Mouse (Mus musculus) gastrocnemius, adult 8-10 months (tissue): ENCODE data around the gene Tnni3. TPM values are rescaled to one million over a fixed set of nuclear protein-coding genes. Genes with fewer than 3 reads are reported as not detected.

Experiments
- DNase-seq, 2 experiments: peaks; one replicate each; pipeline ENCODE4 v3.0.0; 2022; ENCODE audit warnings: low spot score in 2 of 2
- total RNA-seq, 4 experiments: library from RNA; stranded (reverse); gene quantifications; 2 replicates each; pipeline ENCODE4 v1.2.4; 2022

The Tnni3 gene
- total RNA-seq, 4 experiments from 2014 or later, result 1.8 to 3.0 (median 2.3) TPM

DNA sequence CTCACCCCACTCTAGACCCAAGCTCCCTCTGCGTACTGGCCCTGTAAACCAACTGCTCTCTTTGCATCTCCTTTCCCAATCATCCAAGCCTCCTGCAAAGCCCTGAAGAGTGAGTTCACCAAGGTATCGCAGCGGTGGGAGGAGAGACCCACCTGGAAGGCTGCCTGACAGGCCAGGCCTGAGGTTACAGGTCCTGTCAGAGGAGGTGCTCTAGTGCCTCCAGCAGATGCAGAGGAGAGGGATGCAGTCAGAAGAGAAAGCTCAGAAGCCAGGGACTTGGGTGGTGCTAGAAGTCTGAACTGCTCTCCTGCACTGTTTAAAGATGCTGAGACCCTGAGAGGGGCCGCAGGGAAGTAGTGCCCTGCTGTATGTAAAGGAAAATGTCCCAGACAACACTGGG lies 25.0 kb downstream of the Tnni3 start:
- DNase-seq, result no peak

DNA sequence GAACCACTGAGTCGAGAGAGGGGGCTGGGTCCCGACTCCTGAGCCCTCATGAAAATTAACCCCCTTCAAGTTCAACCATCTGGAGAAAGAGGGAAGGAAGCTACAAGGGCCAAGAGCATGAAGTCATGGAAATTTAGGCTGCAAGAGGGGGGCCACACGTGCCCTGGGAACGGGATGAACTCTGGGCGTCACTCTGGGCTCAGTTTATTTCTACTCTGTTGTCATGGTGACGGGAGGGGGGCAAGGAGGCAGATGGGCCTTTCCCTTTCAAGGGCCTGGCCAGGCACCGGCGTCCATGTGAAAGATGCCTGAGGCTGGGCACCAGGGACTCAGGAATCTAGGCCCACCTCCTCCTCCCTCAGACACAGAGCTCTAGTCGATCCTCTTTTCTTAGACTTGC lies 25.8 kb downstream of the Tnni3 start:
- DNase-seq, result peak; percentile 65 to 67

DNA sequence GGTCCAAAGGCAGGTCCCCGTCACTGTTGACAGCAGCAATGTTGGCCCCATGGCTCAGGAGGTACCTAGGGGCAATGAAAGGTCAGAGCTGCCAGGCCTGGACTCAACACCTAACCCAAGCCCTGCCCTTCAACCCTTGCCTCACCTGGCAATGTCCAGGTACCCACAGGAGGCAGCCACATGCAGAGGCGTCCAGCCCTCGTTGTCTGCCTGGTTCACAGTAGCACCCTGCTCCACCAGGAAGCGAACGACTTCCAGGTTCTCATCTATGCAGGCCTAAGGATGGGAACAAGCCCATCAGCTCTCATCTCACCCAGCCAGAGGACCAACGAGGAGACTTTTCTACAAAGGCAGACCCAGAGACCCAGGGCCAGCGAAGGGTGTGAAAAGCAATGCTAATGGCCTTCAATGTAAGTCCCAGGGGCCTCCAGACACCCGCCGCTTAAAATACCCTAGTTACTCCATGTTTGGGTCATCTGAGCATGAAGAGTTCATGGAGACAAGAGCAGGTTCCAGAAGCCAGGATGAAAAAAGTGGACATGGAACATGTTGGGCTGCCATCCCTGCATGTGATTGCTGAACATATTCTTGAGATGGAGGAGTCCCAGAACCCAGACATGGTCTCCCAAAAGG lies 26.6 kb downstream of the Tnni3 start:
- DNase-seq, result no peak

DNA sequence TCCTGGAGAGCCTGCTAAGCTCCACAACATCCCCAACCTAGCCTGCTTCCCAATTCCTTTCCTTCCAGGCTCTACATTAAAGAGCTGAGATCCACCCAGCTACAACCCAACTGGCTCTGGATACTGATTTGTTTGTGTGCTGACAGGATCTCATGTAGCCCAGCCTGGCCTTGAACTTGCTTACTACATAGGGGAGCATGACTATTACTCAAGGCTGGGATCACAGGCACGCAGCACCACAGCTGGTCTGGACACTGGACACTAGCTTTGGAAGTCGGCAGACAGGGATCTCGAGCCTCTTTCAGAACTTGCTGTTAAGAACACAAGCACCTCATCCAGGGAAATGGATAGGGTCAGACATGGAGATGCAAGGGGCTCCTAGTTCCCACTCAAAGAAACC lies 27.6 kb downstream of the Tnni3 start:
- DNase-seq, result no peak

DNA sequence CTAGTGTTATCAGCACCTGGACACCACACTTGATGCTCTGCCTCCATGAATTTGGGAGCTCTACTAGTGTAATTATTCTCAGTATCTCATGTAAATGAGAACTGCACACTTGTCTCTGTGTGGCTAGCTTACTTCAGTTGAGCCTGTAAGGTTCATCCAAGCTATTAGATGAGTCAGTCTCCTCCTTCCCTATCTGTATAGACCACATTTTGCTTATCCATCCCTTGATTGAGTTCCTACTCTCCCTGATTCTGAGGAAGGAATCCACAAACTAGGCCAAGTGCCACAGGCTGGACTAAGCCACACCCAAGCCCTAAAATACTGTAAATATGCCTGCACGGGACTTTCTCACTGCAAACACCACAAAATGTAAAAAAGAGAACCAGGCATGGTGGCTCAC lies 30.0 kb downstream of the Tnni3 start:
- DNase-seq, result no peak

DNA sequence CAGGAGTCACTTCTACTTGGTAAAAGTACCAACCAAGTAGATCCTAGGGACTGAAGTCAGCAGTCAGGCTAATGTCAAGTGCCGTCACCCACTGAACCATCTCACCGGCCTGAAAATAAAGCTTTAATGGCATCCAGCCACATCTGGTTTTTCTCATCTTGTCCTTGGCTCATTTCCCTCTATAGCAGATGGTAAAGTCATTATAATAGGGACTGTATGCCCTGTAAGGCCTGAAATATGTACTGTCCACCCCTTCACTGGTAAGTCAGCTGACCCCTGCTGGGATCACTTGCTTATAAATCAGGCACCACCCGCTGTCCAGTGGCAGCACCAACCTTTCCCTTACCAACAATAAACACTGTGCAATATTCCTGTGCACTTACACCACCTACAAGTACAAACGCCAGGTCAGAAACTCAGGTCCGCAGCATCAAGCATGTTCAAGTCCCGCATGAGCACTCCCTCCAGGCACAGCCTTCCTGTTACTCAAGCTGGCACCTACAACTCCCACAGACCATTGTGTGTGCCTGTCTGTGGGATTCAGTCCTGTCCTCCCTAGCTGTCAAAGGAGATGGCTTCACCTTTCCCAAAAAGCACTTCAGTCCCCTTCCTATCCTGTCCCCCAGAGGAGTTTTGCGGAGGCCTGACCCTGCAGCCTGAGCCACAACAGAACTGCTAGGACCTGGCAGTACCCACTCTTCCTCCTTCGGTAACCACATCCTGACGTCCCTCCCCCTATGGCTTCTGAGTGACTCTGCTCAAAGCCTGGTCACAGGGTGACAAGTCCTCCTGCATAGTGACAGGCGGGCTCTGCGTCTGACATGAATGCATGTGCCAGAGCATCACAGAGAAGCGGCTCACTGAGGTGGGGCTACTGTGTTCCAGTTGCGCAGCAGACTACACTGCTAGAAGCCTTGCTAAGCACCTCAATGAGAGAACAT lies 31.5 kb downstream of the Tnni3 start:
- DNase-seq, result no peak

DNA sequence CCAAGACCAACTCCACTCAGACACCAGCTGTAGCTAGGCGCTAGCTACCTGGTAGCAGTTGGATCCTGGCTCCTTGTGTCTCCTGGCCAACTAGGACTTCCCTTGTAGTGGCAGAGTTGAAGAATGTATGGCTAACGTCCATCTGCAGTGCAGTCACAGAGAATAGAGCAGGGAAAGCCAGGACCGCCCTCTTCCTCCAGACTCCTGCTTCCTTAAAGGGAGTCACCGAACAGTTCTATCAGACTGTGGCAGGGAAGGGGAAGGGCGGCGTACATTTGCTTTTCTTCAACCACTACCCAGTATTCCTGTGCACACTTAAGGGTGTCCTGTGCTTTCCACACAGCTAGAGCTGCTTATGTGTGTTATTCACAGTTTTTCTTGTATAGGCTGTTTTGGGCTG lies 32.7 kb downstream of the Tnni3 start:
- DNase-seq, result no peak

DNA sequence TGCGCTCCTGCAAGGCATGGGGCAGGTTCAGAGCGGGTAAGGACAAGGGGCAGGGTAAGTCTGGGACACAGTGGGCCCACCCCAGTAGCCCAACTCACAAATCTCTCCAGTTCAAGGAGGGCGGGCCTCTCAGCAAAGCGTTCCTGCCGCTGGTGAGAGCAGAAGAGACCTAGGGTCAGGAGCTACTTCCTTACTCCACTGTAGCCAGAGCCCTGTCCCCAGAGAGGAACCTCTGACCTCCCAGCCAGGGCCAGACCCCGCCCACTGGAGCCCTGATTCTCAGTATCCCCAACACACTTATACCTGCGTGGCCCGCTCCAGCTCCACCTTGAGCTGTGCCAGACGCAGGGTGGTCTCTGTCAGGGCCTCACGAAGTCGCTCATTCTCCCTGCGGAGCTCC lies 41.7 kb downstream of the Tnni3 start:
- DNase-seq, result no peak

DNA sequence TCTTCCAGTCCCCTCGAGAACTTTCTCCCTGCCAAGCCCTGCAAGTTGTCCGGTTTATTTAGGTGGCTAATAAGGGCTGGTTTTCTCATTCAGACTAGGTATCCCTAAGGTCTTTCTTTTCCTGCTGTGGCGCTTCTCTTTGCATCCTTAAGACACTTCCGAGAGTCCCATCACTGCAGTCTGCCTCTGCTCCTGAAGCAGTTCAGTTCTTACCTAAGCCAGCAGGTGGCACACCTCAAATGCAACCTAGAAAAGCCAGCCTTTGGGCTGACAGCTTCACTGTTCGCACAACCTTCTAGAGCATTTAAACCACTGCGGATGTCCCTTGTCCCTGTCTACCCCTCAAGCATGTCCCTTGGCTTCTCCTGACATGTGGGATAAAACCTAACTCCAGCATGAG lies 44.4 kb downstream of the Tnni3 start:
- no peak for DNase-seq

DNA sequence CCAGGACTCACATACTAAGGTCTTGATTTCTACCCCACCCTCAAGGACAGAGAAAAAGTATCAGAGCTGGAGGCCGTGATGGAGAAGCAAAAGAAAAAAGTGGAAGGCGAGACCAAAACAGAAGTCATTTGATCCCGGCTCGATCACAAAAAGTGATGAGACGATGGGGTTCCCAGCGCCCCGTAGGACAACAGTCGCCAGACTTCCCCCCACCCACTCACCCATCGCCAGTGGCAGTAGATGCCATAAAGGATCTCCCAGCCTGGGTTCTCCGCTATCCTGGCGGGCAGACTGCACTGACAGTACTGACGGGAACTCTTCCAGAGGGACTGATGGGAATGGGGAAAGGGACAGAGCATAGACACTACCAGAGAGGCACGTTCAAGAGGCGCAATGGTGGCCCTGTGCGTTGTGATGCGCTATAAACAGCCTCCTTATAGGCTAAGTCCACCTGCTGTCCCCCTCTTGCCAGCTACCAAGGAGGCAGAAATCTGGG lies 45.2 kb downstream of the Tnni3 start:
- no peak for DNase-seq

DNA sequence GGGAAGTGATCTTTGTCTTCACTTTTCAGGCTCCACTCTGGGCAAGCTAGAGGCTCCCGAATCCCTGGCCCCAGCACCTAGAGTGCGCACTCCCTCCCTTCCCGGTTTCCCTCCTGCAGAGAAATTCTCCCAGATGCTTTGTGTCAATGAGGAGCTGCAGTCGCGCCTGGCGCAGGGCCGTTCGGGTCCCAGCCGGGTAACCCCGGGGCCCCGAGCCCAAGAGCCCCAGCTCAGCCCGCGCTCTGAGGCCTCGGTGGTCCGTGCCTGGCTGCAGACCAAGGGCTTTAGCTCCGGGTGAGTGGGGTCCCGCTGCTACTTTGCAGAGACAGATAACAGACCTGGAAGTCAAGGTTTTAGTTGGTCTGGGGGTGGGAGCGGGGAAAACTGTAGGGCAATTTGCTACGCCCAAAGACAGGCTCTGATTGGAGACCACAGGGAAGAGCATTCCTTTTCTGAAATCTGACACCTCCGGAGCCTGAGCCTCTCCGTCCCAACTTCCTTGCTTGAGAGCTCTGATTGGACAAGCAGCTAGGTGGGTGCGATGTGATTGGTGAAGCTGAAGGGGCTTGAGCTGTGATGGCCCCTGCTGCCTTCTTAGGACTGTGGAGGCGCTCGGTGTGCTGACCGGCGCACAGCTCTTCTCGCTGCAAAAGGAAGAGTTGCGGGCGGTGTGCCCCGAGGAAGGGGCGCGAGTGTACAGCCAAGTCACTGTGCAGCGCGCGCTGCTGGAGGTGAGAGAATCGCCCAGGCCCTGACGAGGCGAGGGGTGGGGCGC lies 45.8 kb downstream of the Tnni3 start:
- DNase-seq, result peak; percentile 33 to 61

DNA sequence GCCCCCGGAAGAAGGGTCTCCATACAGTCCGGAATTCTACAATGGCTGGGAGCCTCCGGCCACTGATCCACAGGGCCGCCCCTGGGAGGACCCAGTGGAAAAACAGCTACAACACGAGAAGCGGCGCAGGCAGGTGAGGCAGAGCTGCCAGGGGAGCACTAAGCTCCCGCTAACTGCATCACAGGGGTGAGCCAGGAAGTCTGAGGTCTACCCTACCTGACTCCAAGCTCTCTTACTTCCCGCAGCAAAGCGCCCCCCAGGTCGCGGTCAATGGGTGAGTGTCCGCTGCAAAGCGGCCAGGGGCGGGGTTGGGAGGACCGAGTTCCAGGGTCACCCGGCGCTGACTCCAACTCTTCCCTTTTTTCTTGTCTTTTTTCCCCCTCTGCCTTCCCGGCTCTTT lies 50.1 kb downstream of the Tnni3 start:
- DNase-seq, result no peak

DNA sequence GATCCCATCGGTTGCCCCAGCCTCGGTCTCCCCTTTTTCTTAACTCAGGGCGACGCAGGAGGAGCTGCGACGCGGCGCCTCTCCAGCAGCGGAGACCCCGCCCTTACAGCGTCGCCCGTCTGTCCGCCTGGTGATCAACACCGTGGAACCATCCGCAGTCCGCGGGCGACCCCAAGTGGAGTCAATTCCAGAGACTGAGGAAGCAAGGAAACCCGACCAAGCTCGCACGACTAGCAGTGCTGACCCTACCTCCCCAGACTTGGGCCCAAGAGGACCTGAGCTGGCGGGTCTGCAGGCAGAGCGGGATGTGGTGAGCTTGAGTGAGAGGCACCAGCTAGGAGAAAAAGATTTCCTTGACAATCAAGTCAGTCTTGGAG lies 52.9 kb downstream of the Tnni3 start:
- DNase-seq, result peak; percentile 32 to 62

DNA sequence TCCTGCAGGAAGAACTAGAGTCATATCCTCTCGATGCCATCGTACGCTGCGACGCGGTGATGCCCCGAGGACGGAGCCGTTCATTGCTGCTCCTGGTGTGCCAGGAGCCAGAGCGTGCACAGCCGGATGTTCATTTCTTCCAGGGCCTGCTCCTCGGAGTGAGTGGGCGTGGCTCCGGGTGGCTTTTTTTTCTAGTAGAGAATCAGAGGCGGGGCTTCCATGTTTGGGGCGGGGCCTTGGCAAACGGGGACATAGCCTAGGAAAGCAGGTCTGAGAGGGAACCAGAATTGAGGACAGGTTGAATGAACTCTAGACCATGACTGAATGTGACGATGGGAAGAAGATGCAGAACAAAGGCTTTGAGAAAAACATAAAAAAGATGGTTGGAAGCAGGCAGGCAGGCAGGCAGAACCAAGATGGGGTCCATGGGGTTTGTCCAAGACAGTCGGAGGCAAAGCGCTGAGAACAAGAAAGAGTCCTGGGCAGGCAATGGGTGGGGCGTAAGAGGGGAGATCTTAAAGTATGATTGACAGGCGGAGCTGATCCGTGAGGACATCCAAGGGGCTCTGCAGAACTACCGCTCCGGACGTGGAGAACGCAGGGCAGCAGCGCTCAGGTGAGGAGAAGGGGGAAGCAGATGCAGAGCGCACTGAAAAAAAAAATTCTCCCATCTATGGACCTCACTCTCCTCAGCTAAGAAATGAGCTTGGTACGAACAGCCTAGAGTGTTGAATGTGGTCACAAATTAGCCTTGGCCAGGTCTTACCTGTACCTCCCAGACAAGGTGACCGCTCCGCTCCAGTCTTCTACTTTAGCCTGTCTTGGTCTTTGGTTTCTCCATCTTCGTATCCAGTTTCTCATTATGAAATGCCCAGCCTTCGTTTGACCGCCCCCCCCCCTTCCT lies 53.5 kb downstream of the Tnni3 start:
- peak; percentile 20 to 29 for DNase-seq

Other genes starting within 250 kb of the Tnni3 start
- gene Ncr1, start 186.5 kb downstream of the Tnni3 start, total RNA-seq, result not detected
- under 1 TPM in 1 of 4 experiments, not detected in 3; 0.34 TPM for gene Gp6, start 126.5 kb downstream of the Tnni3 start, total RNA-seq
- gene Rdh13, start 78.6 kb downstream of the Tnni3 start, total RNA-seq, result 10 to 100 TPM; 12.2 to 17.6 (median 14.3) TPM
- 1 to 10 TPM in 3 of 4 experiments, under 1 TPM in 1; 0.67 to 3.4 (median 2.3) TPM for gene Eps8l1, start 63.6 kb downstream of the Tnni3 start, total RNA-seq
- 10 to 100 TPM; 11.6 to 17.2 (median 16.7) TPM for gene Ppp1r12c, start 22.5 kb downstream of the Tnni3 start, total RNA-seq
- 100 to 1,000 TPM; 464 to 544 (median 482) TPM for gene Tnnt1, start 7.8 kb downstream of the Tnni3 start, total RNA-seq
- under 1 TPM in 1 of 4 experiments, not detected in 3; 0.13 TPM for gene Dnaaf3, start 8.2 kb upstream of the Tnni3 start, total RNA-seq
- under 1 TPM in 1 of 4 experiments, not detected in 3; 0.15 TPM for gene Syt5, start 23.3 kb upstream of the Tnni3 start, total RNA-seq
- gene Ptprh, start 79.8 kb upstream of the Tnni3 start, total RNA-seq, result not detected
- gene Tmem86b, start 107.2 kb upstream of the Tnni3 start, total RNA-seq, result 1 to 10 TPM; 1.4 to 2.3 (median 2.0) TPM
- 10 to 100 TPM; 48.2 to 53.4 (median 49.4) TPM for gene Ppp6r1, start 134.8 kb upstream of the Tnni3 start, total RNA-seq
- gene Hspbp1, start 160.8 kb upstream of the Tnni3 start, total RNA-seq, result 10 to 100 TPM; 23.4 to 28.8 (median 24.4) TPM
- gene Brsk1, start 166.4 kb upstream of the Tnni3 start, total RNA-seq, result under 1 TPM; 0.13 to 0.49 (median 0.39) TPM
- gene Tmem150b, start 201.0 kb upstream of the Tnni3 start, total RNA-seq, result not detected
- 1 to 10 TPM; 3.5 to 5.2 (median 4.8) TPM for gene Kmt5c, start 215.9 kb upstream of the Tnni3 start, total RNA-seq
- not detected for gene Cox6b2, start 228.9 kb upstream of the Tnni3 start, total RNA-seq
- gene Fam71e2, start 247.1 kb upstream of the Tnni3 start, total RNA-seq, result not detected